Mouse (Mus musculus): Measurements from ENCODE around the gene Dusp3. TPM values are rescaled to one million over a fixed set of nuclear protein-coding genes. Genes with fewer than 3 reads are reported as not detected.
A peak's percentile ranks its signal among the peaks of the same experiment; 100 is the strongest.

Gene Dusp3
- total and polyA plus RNA-seq, 2 experiments from 2014 or later, result 31.0 to 32.8 TPM

GRCm38 (mm10) chr11:101952541-101953341, 34.1 kb downstream of the Dusp3 start:
- H3K27me3 ChIP-seq (ENCODE audit: insufficient read depth, low read length), result no peaks in the 10 kb centered on the region; the same call in 1 of the 2 replicates
- WGBS, result 15% methylated on average over 24 of the region's 24 CpGs
- H3K27ac ChIP-seq (ENCODE audit: low read depth, low read length), result no peak overlapping the region
- no peak overlapping the region for H3K4me3 ChIP-seq (ENCODE audit: low read depth, low read length)
- TF ChIP-seq CTCF (IDR thresholded peaks at IDR 0.05; ENCODE audit: low read depth), result no peak
- H3K36me3 ChIP-seq (ENCODE audit: insufficient read depth), result no peaks in the 10 kb centered on the region
- no peak overlapping the region for H3K9ac ChIP-seq
- DNase-seq (no peak), ATAC-seq (no peak)
- H3K4me2 ChIP-seq (ENCODE audit: low read depth), result peak overlapping the region; percentile 5; the same call in 1 of the 2 replicates
- H3K9me3 ChIP-seq (ENCODE audit: low read length), result no peaks in the 10 kb centered on the region
- H3K4me1 ChIP-seq (ENCODE audit: insufficient read depth), result no peaks in the 10 kb centered on the region

GRCm38 (mm10) chr11:101950021-101950420, 36.8 kb downstream of the Dusp3 start:
- DNase-seq, result no peak
- TF ChIP-seq CTCF (IDR thresholded peaks at IDR 0.05; ENCODE audit: low read depth), result no peak
- H3K27me3 ChIP-seq (ENCODE audit: insufficient read depth, low read length), result no peaks in the 10 kb centered on the region; the same call in 1 of the 2 replicates
- H3K4me1 ChIP-seq (ENCODE audit: insufficient read depth), result no peaks in the 10 kb centered on the region
- H3K4me3 ChIP-seq (ENCODE audit: low read depth, low read length), result no peak overlapping the region
- H3K4me2 ChIP-seq (ENCODE audit: low read depth), result no peak overlapping the region
- no peak overlapping the region for H3K27ac ChIP-seq (ENCODE audit: low read depth, low read length)
- ATAC-seq, result no peak
- 86% methylated on average over 5 of the region's 5 CpGs for WGBS
- no peaks in the 10 kb centered on the region for H3K9me3 ChIP-seq (ENCODE audit: low read length)
- H3K9ac ChIP-seq, result no peak overlapping the region
- H3K36me3 ChIP-seq (ENCODE audit: insufficient read depth), result no peaks in the 10 kb centered on the region

GRCm38 (mm10) chr11:101946525-101946924, 40.3 kb downstream of the Dusp3 start:
- H3K27ac ChIP-seq (ENCODE audit: low read depth, low read length), result no peak overlapping the region
- H3K4me1 ChIP-seq (ENCODE audit: insufficient read depth), result no peaks in the 10 kb centered on the region
- peak; percentile 27; the same call in 1 of the 2 replicates for TF ChIP-seq CTCF (IDR thresholded peaks at IDR 0.05; ENCODE audit: low read depth)
- no peak overlapping the region for H3K9ac ChIP-seq
- H3K27me3 ChIP-seq (ENCODE audit: insufficient read depth, low read length), result no peaks in the 10 kb centered on the region
- DNase-seq, result no peak
- no peak overlapping the region for H3K4me2 ChIP-seq (ENCODE audit: low read depth)
- no peaks in the 10 kb centered on the region for H3K36me3 ChIP-seq (ENCODE audit: insufficient read depth)
- H3K9me3 ChIP-seq (ENCODE audit: low read length), result no peaks in the 10 kb centered on the region
- 30% methylated on average over 5 of the region's 5 CpGs for WGBS
- ATAC-seq, result no peak; the same call in 1 of the 2 replicates
- no peak overlapping the region for H3K4me3 ChIP-seq (ENCODE audit: low read depth, low read length)

- WGBS, result 34% methylated on average over 3 of the region's 3 CpGs
- no peak overlapping the region for H3K27ac ChIP-seq (ENCODE audit: low read depth, low read length)
- no peak overlapping the region for H3K4me2 ChIP-seq (ENCODE audit: low read depth)
- H3K4me1 ChIP-seq (ENCODE audit: insufficient read depth), result no peaks in the 10 kb centered on the region
- H3K4me3 ChIP-seq (ENCODE audit: low read depth, low read length), result no peak overlapping the region
- TF ChIP-seq CTCF (IDR thresholded peaks at IDR 0.05; ENCODE audit: low read depth), result no peak
- ATAC-seq, result no peak
- no peaks in the 10 kb centered on the region; the same call in 1 of the 2 replicates for H3K27me3 ChIP-seq (ENCODE audit: insufficient read depth, low read length)
- no peak overlapping the region for H3K9ac ChIP-seq
- no peaks in the 10 kb centered on the region for H3K36me3 ChIP-seq (ENCODE audit: insufficient read depth)
- H3K9me3 ChIP-seq (ENCODE audit: low read length), result no peaks in the 10 kb centered on the region
- DNase-seq, result no peak
Measured at GRCm38 (mm10) chr11:101943055-101943454, 43.8 kb downstream of the Dusp3 start.

- WGBS, result 1% methylated on average over 32 of the region's 32 CpGs
- peak; percentile 38 for DNase-seq
- H3K4me3 ChIP-seq (ENCODE audit: low read depth, low read length), result peak overlapping the region; percentile 39
- no peaks in the 10 kb centered on the region for H3K36me3 ChIP-seq (ENCODE audit: insufficient read depth)
- no peak for TF ChIP-seq CTCF (IDR thresholded peaks at IDR 0.05; ENCODE audit: low read depth)
- no peak overlapping the region for H3K27ac ChIP-seq (ENCODE audit: low read depth, low read length)
- no peak for ATAC-seq
- H3K4me2 ChIP-seq (ENCODE audit: low read depth), result peak overlapping the region; percentile 78
- peak overlapping the region; percentile 61 for H3K9ac ChIP-seq
- H3K9me3 ChIP-seq (ENCODE audit: low read length), result no peaks in the 10 kb centered on the region
- no peaks in the 10 kb centered on the region for H3K4me1 ChIP-seq (ENCODE audit: insufficient read depth)
- H3K27me3 ChIP-seq (ENCODE audit: insufficient read depth, low read length), result no peaks in the 10 kb centered on the region; the same call in 1 of the 2 replicates
Measured at GRCm38 (mm10) chr11:101937108-101937507, 49.7 kb downstream of the Dusp3 start.

- Histone ChIP-seq H3K9ac (no peak overlapping the region), H3K4me2 (ENCODE audit: low read depth) (no peak overlapping the region), H3K9me3 (ENCODE audit: low read length) (no peaks in the 10 kb centered on the region), H3K4me1 (ENCODE audit: insufficient read depth) (no peaks in the 10 kb centered on the region), H3K4me3 (ENCODE audit: low read depth, low read length) (no peak overlapping the region), H3K36me3 (ENCODE audit: insufficient read depth) (no peaks in the 10 kb centered on the region), H3K27me3 (ENCODE audit: insufficient read depth, low read length) (no peaks in the 10 kb centered on the region; the same call in 1 of the 2 replicates), H3K27ac (ENCODE audit: low read depth, low read length) (no peak overlapping the region)
- DNase-seq, result no peak
- WGBS, result 39% methylated on average over 7 of the region's 7 CpGs
- no peak for TF ChIP-seq CTCF (IDR thresholded peaks at IDR 0.05; ENCODE audit: low read depth)
- ATAC-seq, result no peak
Measured at GRCm38 (mm10) chr11:101936421-101936820, 50.4 kb downstream of the Dusp3 start.

GRCm38 (mm10) chr11:101935743-101936142, 51.1 kb downstream of the Dusp3 start:
- no peak for TF ChIP-seq CTCF (IDR thresholded peaks at IDR 0.05; ENCODE audit: low read depth)
- H3K27ac ChIP-seq (ENCODE audit: low read depth, low read length), result no peak overlapping the region

More at GRCm38 (mm10) chr11:101935743-101936142, 51.1 kb downstream of the Dusp3 start:
- Histone ChIP-seq H3K4me2 (ENCODE audit: low read depth) (no peak overlapping the region), H3K4me1 (ENCODE audit: insufficient read depth) (no peaks in the 10 kb centered on the region), H3K36me3 (ENCODE audit: insufficient read depth) (no peaks in the 10 kb centered on the region), H3K9ac (no peak overlapping the region), H3K9me3 (ENCODE audit: low read length) (no peaks in the 10 kb centered on the region), H3K27me3 (ENCODE audit: insufficient read depth, low read length) (no peaks in the 10 kb centered on the region; the same call in 1 of the 2 replicates), H3K4me3 (ENCODE audit: low read depth, low read length) (no peak overlapping the region)
- no peak for ATAC-seq
- DNase-seq, result no peak
- WGBS, result 94% methylated on average over 3 of the region's 3 CpGs
